Mouse (Mus musculus): Measurements from ENCODE around the gene Mphosph6. TPM values are rescaled to one million over a fixed set of nuclear protein-coding genes. Genes with fewer than 3 reads are reported as not detected.

Gene Mphosph6
- polyA plus RNA-seq, 2 experiments, result 21.9 to 34.4 TPM

GRCm38 (mm10) chr8:117779344-117779743 lies 22.4 kb downstream of the Mphosph6 start:
- no peak overlapping the region for H3K27ac ChIP-seq
- TF ChIP-seq CTCF (IDR thresholded peaks at IDR 0.05; ENCODE audit: low read depth) (no peak), EP300 (IDR thresholded peaks at IDR 0.05; ENCODE audit: low read depth) (no peak)
- no peaks in the 10 kb centered on the region for H3K36me3 ChIP-seq (replicated peaks; ENCODE audit: control insufficient read depth, insufficient read depth, low read depth)
- DNase-seq (ENCODE audit: low read depth in 3 of 3, low spot score in 3 of 3), result no peak
- no peak for ATAC-seq (ENCODE audit: insufficient read depth)
- no peaks in the 10 kb centered on the region for H3K9me3 ChIP-seq (ENCODE audit: control insufficient read depth, low read length)
- H3K4me1 ChIP-seq (replicated peaks; ENCODE audit: control insufficient read depth in 2 of 2, insufficient read depth in 2 of 2, low read length in 1 of 2), result no peaks in the 10 kb centered on the region
- H3K27me3 ChIP-seq (ENCODE audit: control insufficient read depth, insufficient read depth, low read length), result no peaks in the 10 kb centered on the region
- H3K4me3 ChIP-seq (ENCODE audit: insufficient read depth in 1 of 2, low read depth in 2 of 2, low read length in 2 of 2), result no peak overlapping the region
- 73% methylated on average over 6 of the region's 6 CpGs for WGBS (ENCODE audit: insufficient replicate concordance)
- H3K9ac ChIP-seq (replicated peaks), result no peak overlapping the region
- H3K4me2 ChIP-seq (ENCODE audit: low read depth), result no peak overlapping the region

GRCm38 (mm10) chr8:117778531-117779322 lies 23.0 kb downstream of the Mphosph6 start:
- Histone ChIP-seq H3K27ac (no peak overlapping the region), H3K9ac (replicated peaks) (no peak overlapping the region), H3K9me3 (ENCODE audit: control insufficient read depth, low read length) (no peaks in the 10 kb centered on the region), H3K27me3 (ENCODE audit: control insufficient read depth, insufficient read depth, low read length) (no peaks in the 10 kb centered on the region), H3K4me1 (replicated peaks; ENCODE audit: control insufficient read depth in 2 of 2, insufficient read depth in 2 of 2, low read length in 1 of 2) (no peaks in the 10 kb centered on the region), H3K4me3 (ENCODE audit: insufficient read depth in 1 of 2, low read depth in 2 of 2, low read length in 2 of 2) (no peak overlapping the region), H3K4me2 (ENCODE audit: low read depth) (no peak overlapping the region), H3K36me3 (replicated peaks; ENCODE audit: control insufficient read depth, insufficient read depth, low read depth) (no peaks in the 10 kb centered on the region)
- ATAC-seq (ENCODE audit: insufficient read depth) (no peak), DNase-seq (ENCODE audit: low read depth in 3 of 3, low spot score in 3 of 3) (no peak)
- 64% methylated on average over 11 of the region's 11 CpGs for WGBS (ENCODE audit: insufficient replicate concordance)
- no peak for TF ChIP-seq EP300 (IDR thresholded peaks at IDR 0.05; ENCODE audit: low read depth)
- no peak for TF ChIP-seq CTCF (IDR thresholded peaks at IDR 0.05; ENCODE audit: low read depth)

- Histone ChIP-seq H3K4me2 (ENCODE audit: low read depth) (0 out of 2 replicates have a peak overlapping the region, but pooled peaks have one; percentile 11), H3K27ac (no peak overlapping the region), H3K27me3 (ENCODE audit: control insufficient read depth, insufficient read depth, low read length) (no peaks in the 10 kb centered on the region), H3K36me3 (replicated peaks; ENCODE audit: control insufficient read depth, insufficient read depth, low read depth) (no peaks in the 10 kb centered on the region), H3K9ac (replicated peaks) (no peak overlapping the region), H3K9me3 (ENCODE audit: control insufficient read depth, low read length) (no peaks in the 10 kb centered on the region), H3K4me1 (replicated peaks; ENCODE audit: control insufficient read depth in 2 of 2, insufficient read depth in 2 of 2, low read length in 1 of 2) (peaks cover 9 to 16% of the 10 kb centered on the region in 2 experiments), H3K4me3 (ENCODE audit: insufficient read depth in 1 of 2, low read depth in 2 of 2, low read length in 2 of 2) (no peak overlapping the region)
- TF ChIP-seq EP300 (IDR thresholded peaks at IDR 0.05; ENCODE audit: low read depth) (no peak), CTCF (IDR thresholded peaks at IDR 0.05; ENCODE audit: low read depth) (no peak)
- 51% methylated on average over 10 of the region's 10 CpGs for WGBS (ENCODE audit: insufficient replicate concordance)
- ATAC-seq (ENCODE audit: insufficient read depth) (no peak), DNase-seq (ENCODE audit: low read depth in 3 of 3, low spot score in 3 of 3) (no peak)
Measured at GRCm38 (mm10) chr8:117776075-117776474, 25.7 kb downstream of the Mphosph6 start.

- no peak for DNase-seq (ENCODE audit: low read depth in 3 of 3, low spot score in 3 of 3)
- no peak overlapping the region for H3K4me3 ChIP-seq (ENCODE audit: insufficient read depth in 1 of 2, low read depth in 2 of 2, low read length in 2 of 2)
- H3K4me2 ChIP-seq (ENCODE audit: low read depth), result 0 out of 2 replicates have a peak overlapping the region, but pooled peaks have one; percentile 11
- H3K9me3 ChIP-seq (ENCODE audit: control insufficient read depth, low read length), result no peaks in the 10 kb centered on the region
- 36% methylated on average over 10 of the region's 10 CpGs for WGBS (ENCODE audit: insufficient replicate concordance)
- no peaks in the 10 kb centered on the region for H3K27me3 ChIP-seq (ENCODE audit: control insufficient read depth, insufficient read depth, low read length)
- ATAC-seq (ENCODE audit: insufficient read depth), result no peak
- TF ChIP-seq CTCF (IDR thresholded peaks at IDR 0.05; ENCODE audit: low read depth) (no peak), EP300 (IDR thresholded peaks at IDR 0.05; ENCODE audit: low read depth) (no peak)
- H3K9ac ChIP-seq (replicated peaks), result no peak overlapping the region
- H3K36me3 ChIP-seq (replicated peaks; ENCODE audit: control insufficient read depth, insufficient read depth, low read depth), result no peaks in the 10 kb centered on the region
- peaks cover 12 to 19% of the 10 kb centered on the region in 2 experiments for H3K4me1 ChIP-seq (replicated peaks; ENCODE audit: control insufficient read depth in 2 of 2, insufficient read depth in 2 of 2, low read length in 1 of 2)
- H3K27ac ChIP-seq, result no peak overlapping the region
Measured at GRCm38 (mm10) chr8:117775626-117776025, 26.1 kb downstream of the Mphosph6 start.

- Histone ChIP-seq H3K36me3 (replicated peaks; ENCODE audit: control insufficient read depth, insufficient read depth, low read depth) (no peaks in the 10 kb centered on the region), H3K27me3 (ENCODE audit: control insufficient read depth, insufficient read depth, low read length) (no peaks in the 10 kb centered on the region), H3K9me3 (ENCODE audit: control insufficient read depth, low read length) (no peaks in the 10 kb centered on the region), H3K9ac (replicated peaks) (no peak overlapping the region), H3K4me3 (ENCODE audit: insufficient read depth in 1 of 2, low read depth in 2 of 2, low read length in 2 of 2) (no peak overlapping the region), H3K4me1 (replicated peaks; ENCODE audit: control insufficient read depth in 2 of 2, insufficient read depth in 2 of 2, low read length in 1 of 2) (peaks cover 12 to 28% of the 10 kb centered on the region in 2 experiments), H3K27ac (no peak overlapping the region), H3K4me2 (ENCODE audit: low read depth) (no peak overlapping the region)
- no peak for ATAC-seq (ENCODE audit: insufficient read depth)
- 18% methylated on average over 2 of the region's 2 CpGs for WGBS (ENCODE audit: insufficient replicate concordance)
- DNase-seq (ENCODE audit: low read depth in 3 of 3, low spot score in 3 of 3), result no peak
- TF ChIP-seq EP300 (IDR thresholded peaks at IDR 0.05; ENCODE audit: low read depth) (no peak), CTCF (IDR thresholded peaks at IDR 0.05; ENCODE audit: low read depth) (peak; percentile 48; the same call in 1 of the 2 replicates)
Measured at GRCm38 (mm10) chr8:117772597-117772996, 29.1 kb downstream of the Mphosph6 start.

Measured in liver, embryonic 14.5 days (tissue).